Mouse (Mus musculus) G1E (cell line): ENCODE data around the gene Shank2. TPM values are rescaled to one million over a fixed set of nuclear protein-coding genes. Genes with fewer than 3 reads are reported as not detected.

Experiments used
- ATAC-seq: 2 replicates; pipeline ENCODE4 v1.8.0; 2016; ENCODE audit warnings: mild to moderate bottlenecking; ENCODE audit not compliant: insufficient number of reproducible peaks, poor library complexity, low FRiP score, severe bottlenecking; ENCODE audit errors: extremely low read depth
- DNase-seq: peaks from one replicate; pipeline ENCODE4 v3.0.0; 2012; ENCODE audit warnings: low spot score
- H3K27me3 ChIP-seq: 2 replicates; pipeline ENCODE4 v1.6.1; 2012; ENCODE audit warnings: mild to moderate bottlenecking, low read length, inconsistent platforms; ENCODE audit not compliant: insufficient read depth
- H3K36me3 ChIP-seq: replicated peaks from 2 replicates; pipeline ENCODE3; 2012; ENCODE audit warnings: mild to moderate bottlenecking, inconsistent platforms
- H3K4me1 ChIP-seq: 2 replicates; pipeline ENCODE4 v1.6.1; 2012; ENCODE audit warnings: low read depth, low read length, inconsistent platforms, mixed read lengths; ENCODE audit not compliant: insufficient read depth
- H3K4me3 ChIP-seq: 2 replicates; pipeline ENCODE4 v1.5.1; 2012; ENCODE audit warnings: low read depth, mild to moderate bottlenecking, inconsistent platforms, low read length, moderate library complexity, mixed read lengths
- H3K9me3 ChIP-seq: replicated peaks from 2 replicates; pipeline ENCODE4 v1.6.1; 2012; ENCODE audit warnings: inconsistent platforms
- CTCF ChIP-seq: IDR thresholded peaks from 2 replicates; pipeline ENCODE4 v1.5.1; 2012; ENCODE audit warnings: low read depth, low read length, inconsistent platforms, mixed read lengths
- GATA1 ChIP-seq: IDR thresholded peaks from 2 replicates; pipeline ENCODE4 v1.6.1; 2012; ENCODE audit warnings: borderline replicate concordance, low read length, inconsistent platforms, mixed read lengths
- GATA2 ChIP-seq: IDR thresholded peaks from 2 replicates; pipeline ENCODE4 v1.6.1; 2012; ENCODE audit warnings: low read depth, low read length, inconsistent platforms, borderline replicate concordance
- POLR2AphosphoS5 ChIP-seq: IDR thresholded peaks from 2 replicates; pipeline ENCODE4 v1.6.1; 2012; ENCODE audit warnings: low read depth, low read length, inconsistent platforms; ENCODE audit not compliant: insufficient replicate concordance
- TAL1 ChIP-seq: conservative IDR thresholded peaks from 2 replicates; pipeline ENCODE4 v1.6.1; 2012; ENCODE audit warnings: low read depth, low read length, inconsistent platforms, mixed read lengths
- polyA plus RNA-seq: library from polyadenylated mRNA; stranded (reverse); fragments of >175 nt; gene quantifications from 2 replicates; pipeline ENCODE4 v1.2.3, GENCODE M21; 2012
- total RNA-seq, 2 experiments: library from RNA; stranded (forward) in 1 of 2; stranded (reverse) in 1 of 2; fragments of 200-1000 nt in 1 of 2; fragments of >200 nt in 1 of 2; fragmentation: Nextera tagmentation in 1 of 2; gene quantifications; 2 replicates each; pipeline ENCODE4 v1.2.3; 2014 to 2017

Gene Shank2
- total and polyA plus RNA-seq, 3 experiments = 0.05 TPM; not detected in 2

DNA sequence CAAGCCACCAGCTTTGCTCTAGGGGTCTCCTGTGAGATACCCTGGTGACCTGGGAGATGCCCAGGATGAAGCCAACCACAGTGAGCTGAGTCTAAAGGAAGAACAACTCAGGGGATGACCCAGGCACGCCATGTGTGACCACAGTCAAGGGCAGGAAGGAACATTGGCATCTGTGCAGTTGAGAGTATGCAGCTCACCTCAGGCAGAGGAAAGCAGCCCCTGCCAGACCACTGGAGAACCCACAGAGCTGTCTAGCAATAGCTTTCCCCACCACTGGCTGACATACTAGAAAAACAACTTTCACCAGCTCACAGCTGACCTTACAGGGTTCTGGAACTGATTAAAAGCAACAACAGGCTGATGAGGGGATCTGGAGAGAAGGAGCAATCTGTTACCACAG lies 446.5 kb downstream of the Shank2 start:
- H3K9me3 ChIP-seq = no peaks in the 10 kb centered on the region
- H3K4me1 ChIP-seq = peaks cover 26% of the 10 kb centered on the region
- H3K27me3 ChIP-seq = no peaks in the 10 kb centered on the region; the same call in 1 of the 2 replicates
- H3K36me3 ChIP-seq = peaks cover 90% of the 10 kb centered on the region
- TF ChIP-seq GATA1 (no peak), GATA2 (no peak), CTCF (no peak)
- ATAC-seq (no peak), DNase-seq (no peak)
- H3K4me3 ChIP-seq = no peak overlapping the region

DNA sequence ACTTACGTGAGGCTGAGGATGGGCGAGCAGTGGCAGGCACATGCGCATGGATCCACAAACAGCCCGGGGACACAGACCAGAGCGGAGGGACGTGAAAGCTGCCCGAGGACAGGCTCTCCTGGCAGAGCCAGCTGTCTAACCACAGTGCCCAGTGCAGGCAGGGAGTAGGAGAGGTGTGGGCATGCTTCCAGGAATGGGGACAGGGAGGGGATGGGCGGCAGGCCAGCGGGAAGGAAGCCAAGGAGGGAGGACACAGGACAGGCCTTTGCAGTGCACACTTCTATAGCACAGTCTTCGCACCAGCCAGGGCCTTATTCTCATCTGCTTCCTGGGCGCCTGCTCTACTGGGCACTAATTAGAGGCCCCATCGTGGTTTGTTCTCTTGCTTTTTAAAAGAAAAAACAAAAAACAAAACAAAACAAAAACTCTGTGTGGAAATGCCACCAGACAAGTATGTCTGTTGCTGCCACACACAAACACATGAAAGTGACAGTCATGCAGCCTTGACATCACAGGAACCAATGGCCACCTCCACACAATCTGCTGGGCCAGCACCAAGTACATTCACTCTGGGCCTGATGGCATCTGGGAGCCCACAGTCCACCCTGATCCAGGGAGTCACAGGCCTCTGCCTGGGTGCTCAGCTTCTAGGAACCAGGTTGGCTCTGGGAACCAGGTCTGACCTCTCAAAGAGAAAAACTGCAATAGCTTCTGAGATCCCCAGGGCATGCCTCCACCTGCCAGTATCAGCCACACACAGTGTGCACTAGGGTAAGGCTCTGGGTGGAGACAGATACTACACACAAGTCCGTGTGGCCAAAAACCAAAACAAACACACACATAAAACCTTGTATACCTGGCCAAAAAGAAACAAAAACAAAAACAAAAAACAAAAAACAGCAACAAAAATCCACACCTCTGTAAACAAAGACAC lies 448.2 kb downstream of the Shank2 start:
- TF ChIP-seq POLR2AphosphoS5 (no peak), CTCF (no peak), TAL1 (no peak), GATA1 (no peak)
- ATAC-seq = no peak
- peaks cover 26% of the 10 kb centered on the region for H3K4me1 ChIP-seq
- H3K27me3 ChIP-seq = no peaks in the 10 kb centered on the region; the same call in 1 of the 2 replicates
- no peak for DNase-seq
- H3K4me3 ChIP-seq = no peak overlapping the region
- peaks cover 97% of the 10 kb centered on the region for H3K36me3 ChIP-seq
- no peaks in the 10 kb centered on the region for H3K9me3 ChIP-seq

DNA sequence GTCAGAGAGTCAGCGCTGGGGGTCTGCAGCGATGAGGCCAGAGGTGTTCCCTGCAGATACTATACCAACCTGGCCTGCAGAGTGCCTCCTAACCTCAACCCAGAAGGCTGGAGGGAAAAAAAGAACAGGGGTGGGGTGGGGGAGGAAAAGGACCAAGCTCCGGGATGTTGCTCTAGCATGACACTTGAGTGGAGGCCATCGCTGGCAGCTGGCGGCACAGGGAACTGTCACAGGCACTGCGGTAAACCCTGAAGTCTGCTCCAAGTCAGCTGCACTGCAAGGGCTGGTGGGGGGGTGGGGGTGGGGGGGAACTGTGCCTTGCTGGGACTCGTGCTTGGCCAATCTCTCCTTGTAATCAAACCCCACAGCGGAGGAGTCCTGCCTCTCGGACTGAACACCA lies 448.9 kb downstream of the Shank2 start:
- Histone ChIP-seq H3K4me3 (no peak overlapping the region), H3K36me3 (peaks cover 97% of the 10 kb centered on the region), H3K9me3 (no peaks in the 10 kb centered on the region), H3K27me3 (no peaks in the 10 kb centered on the region; the same call in 1 of the 2 replicates), H3K4me1 (peaks cover 26% of the 10 kb centered on the region)
- DNase-seq (no peak), ATAC-seq (no peak)
- no peak for TF ChIP-seq CTCF

DNA sequence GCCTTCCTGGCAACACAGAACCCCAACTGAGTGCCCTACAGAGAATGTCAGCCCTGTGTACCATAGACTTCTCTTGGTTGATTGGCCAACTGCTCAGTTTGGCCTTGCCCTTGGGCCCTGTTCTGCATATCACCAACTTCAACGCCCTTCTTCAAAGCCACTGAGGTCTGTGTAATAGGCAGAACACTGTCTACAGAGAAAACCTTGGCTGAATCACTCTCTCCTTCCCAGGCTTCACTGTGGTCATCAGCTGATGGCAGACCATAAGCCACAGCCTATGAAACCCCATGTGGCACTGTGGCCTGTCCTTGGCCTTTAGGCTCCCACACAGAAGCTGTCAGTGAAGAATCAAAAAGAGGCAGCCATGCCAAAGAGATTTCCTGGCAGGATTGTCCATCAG lies 457.2 kb downstream of the Shank2 start:
- no peaks in the 10 kb centered on the region for H3K9me3 ChIP-seq
- ATAC-seq (no peak), DNase-seq (no peak)
- TF ChIP-seq POLR2AphosphoS5 (no peak), TAL1 (no peak), GATA1 (no peak), CTCF (no peak), GATA2 (no peak)
- no peaks in the 10 kb centered on the region for H3K27me3 ChIP-seq
- no peak overlapping the region for H3K4me3 ChIP-seq
- H3K4me1 ChIP-seq = no peaks in the 10 kb centered on the region
- peaks cover 99% of the 10 kb centered on the region for H3K36me3 ChIP-seq

DNA sequence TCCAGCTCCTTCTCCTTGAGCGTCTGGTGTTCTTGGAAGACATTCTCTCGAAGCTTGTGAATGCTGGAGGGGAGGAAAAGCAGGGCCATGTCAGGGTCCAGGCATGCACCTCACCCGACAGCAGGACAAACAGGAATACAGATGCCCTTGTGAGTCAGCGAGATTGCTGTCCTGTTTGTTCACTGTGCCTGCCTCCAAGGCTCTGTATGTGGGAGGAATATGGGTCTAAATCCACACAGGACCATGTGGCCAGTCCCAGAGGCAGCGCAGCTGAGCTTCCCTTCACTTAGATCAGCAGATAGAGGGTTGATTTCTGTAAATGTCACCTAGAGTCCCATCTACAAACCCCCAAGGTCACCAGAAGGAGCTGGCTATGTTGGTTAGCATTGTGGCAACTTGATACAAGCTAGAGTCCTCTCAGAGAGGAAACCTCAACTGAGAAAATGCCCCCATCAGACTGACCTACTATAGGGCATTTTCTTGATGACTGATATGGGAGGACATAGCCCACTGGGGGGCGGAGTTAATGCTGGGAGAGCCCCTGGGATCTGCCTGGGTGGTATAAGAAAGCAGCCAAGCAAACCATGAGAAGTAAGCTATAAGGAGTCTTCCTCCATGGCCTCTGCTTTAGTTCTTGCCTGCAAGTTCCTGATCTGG lies 459.6 kb downstream of the Shank2 start:
- no peaks in the 10 kb centered on the region for H3K27me3 ChIP-seq
- no peak overlapping the region for H3K4me3 ChIP-seq
- H3K4me1 ChIP-seq = no peaks in the 10 kb centered on the region
- no peaks in the 10 kb centered on the region for H3K9me3 ChIP-seq
- H3K36me3 ChIP-seq = peaks cover 96% of the 10 kb centered on the region
- ATAC-seq (no peak), DNase-seq (no peak)
- TF ChIP-seq TAL1 (no peak), CTCF (no peak), POLR2AphosphoS5 (no peak), GATA2 (no peak), GATA1 (no peak)

DNA sequence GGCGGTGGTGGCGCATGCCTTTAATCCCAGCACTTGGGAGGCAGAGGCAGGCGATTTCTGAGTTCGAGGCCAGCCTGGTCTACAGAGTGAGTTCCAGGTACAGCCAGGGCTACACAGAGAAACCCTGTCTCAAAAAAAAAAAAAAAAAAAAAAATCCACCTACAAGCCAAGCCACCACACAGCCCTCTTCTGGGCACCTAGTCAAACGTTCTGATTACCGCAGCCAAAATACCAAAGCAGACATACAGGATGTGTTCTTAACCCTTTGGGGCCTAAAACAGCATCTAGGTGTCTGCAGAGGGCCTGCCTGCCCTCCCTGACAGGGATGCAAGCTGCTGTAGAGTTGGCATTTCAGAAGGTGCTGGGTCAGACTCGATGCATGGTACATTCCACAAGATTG lies 460.8 kb downstream of the Shank2 start:
- Histone ChIP-seq H3K36me3 (peaks cover 92% of the 10 kb centered on the region), H3K9me3 (no peaks in the 10 kb centered on the region), H3K4me3 (no peak overlapping the region), H3K4me1 (no peaks in the 10 kb centered on the region), H3K27me3 (no peaks in the 10 kb centered on the region)
- TF ChIP-seq GATA2 = no peak
- no peak for TF ChIP-seq GATA1
- no peak for TF ChIP-seq POLR2AphosphoS5
- ATAC-seq (no peak), DNase-seq (no peak)

DNA sequence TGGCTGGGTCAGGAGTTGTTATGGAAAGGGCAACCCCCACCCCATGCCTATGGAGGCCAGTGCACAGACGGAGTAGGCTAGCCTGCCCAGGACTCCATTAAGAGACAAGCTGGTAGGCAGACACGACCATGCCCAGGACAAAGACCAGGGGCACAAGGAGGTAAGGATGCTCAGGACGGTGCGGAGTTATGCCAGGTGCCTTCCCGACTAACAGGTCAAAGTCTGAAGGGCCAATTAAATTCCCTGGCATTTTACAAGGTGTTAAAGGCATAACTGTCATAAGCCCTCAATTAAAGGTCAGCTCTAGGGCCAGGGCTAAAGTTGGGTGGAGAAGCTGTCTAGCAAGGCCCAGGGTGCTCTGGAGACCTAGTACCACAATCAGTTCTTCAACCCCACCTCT lies 467.0 kb downstream of the Shank2 start:
- Histone ChIP-seq H3K36me3 (peaks cover 47% of the 10 kb centered on the region), H3K4me3 (no peak overlapping the region), H3K9me3 (no peaks in the 10 kb centered on the region), H3K27me3 (no peaks in the 10 kb centered on the region), H3K4me1 (peaks cover 30% of the 10 kb centered on the region)
- TF ChIP-seq CTCF = no peak
- TF ChIP-seq TAL1 = no peak
- no peak for TF ChIP-seq GATA1
- no peak for TF ChIP-seq GATA2
- TF ChIP-seq POLR2AphosphoS5 = no peak
- DNase-seq (no peak), ATAC-seq (no peak)
